Mouse (Mus musculus): ENCODE data around the gene Arhgap8. TPM values are rescaled to one million over a fixed set of nuclear protein-coding genes. Genes with fewer than 3 reads are reported as not detected.
"Not testable (repeated sequence)": the region's sequence is repeated elsewhere in the genome, so short reads cannot be mapped to it uniquely, and the experiment has no call there.

The Arhgap8 gene
- total and polyA plus RNA-seq, 3 experiments: 0.08 TPM; not detected in 2

DNA sequence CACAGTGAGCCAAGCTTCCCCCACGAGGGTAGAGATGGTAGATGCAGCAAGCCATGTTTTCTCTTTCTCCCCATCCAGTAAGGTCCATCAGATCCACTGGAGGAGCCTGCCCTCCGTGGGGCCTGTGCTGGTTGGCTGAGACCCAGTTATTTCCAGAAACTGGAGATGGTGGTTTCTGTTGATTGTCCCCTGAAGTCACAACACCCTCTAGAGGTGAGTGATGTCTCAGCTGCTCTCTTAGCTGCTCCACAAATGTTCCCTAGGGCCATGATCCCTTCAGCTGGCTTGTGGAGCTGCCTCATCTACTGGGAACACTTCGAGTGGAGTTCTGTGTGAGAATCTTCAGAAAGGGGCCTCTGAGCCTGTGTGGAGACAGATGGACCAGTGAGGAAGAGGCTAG lies 1.1 kb upstream of the Arhgap8 start:
- peaks cover 3% of the 10 kb centered on the region for H3K9me3 ChIP-seq (replicated peaks; ENCODE audit: low read length)
- H3K79me2 ChIP-seq (replicated peaks; ENCODE audit: control insufficient read depth, extremely low read depth, insufficient read depth, poor library complexity, severe bottlenecking): no peaks in the 10 kb centered on the region
- no peak for TF ChIP-seq MAFK (IDR thresholded peaks at IDR 0.05; ENCODE audit: insufficient replicate concordance, low read length)
- TF ChIP-seq PAX5 (IDR thresholded peaks at IDR 0.05; ENCODE audit: low read length): no peak
- TF ChIP-seq SMC3 (IDR thresholded peaks at IDR 0.05; ENCODE audit: low read depth, low read length): 0 out of 2 replicates have a peak, but pooled peaks have one; percentile 12
- TF ChIP-seq USF1 (IDR thresholded peaks at IDR 0.05; ENCODE audit: low read depth, low read length): no peak
- TF ChIP-seq ETS1 (conservative IDR thresholded peaks at IDR 0.05; ENCODE audit: low read depth, low read length): no peak
- TF ChIP-seq ZMIZ1 (IDR thresholded peaks at IDR 0.05; ENCODE audit: low read depth, low read length): no peak
- TF ChIP-seq RAD21 (IDR thresholded peaks at IDR 0.05; ENCODE audit: low read depth, low read length): peak; percentile 26
- TF ChIP-seq CTCF (conservative IDR thresholded peaks at IDR 0.05 in 1 of 2, IDR thresholded peaks at IDR 0.05 in 1 of 2; ENCODE audit: low read depth in 2 of 2, low read length in 2 of 2): peak in 1 of 2 experiments; percentile 50; a peak in 2 of 4 replicates
- no peak for TF ChIP-seq HCFC1 (IDR thresholded peaks at IDR 0.05; ENCODE audit: low read depth, low read length)
- H3K27ac ChIP-seq (ENCODE audit: insufficient read depth, low read depth): no peak overlapping the region
- dilution Hi-C loops (cut with MboI; ENCODE audit: extremely low pct_ligation_motif_present, extremely low pct_unique_long_range_greater_than_20kb, low sequenced_read_pairs) (no loop called here), in situ Hi-C loops (cut with MboI; ENCODE audit: low pct_ligation_motif_present, low pct_unique_long_range_greater_than_20kb, low sequenced_read_pairs) (no loop called here)
- H3K36me3 ChIP-seq (replicated peaks in 1 of 2; ENCODE audit: control insufficient read depth in 1 of 2, insufficient read depth in 1 of 2, low read length in 1 of 2): no peaks in the 10 kb centered on the region
- DNase-seq (ENCODE audit: extremely low read depth): no peak
- H3K4me1 ChIP-seq (ENCODE audit: control insufficient read depth in 1 of 2, insufficient read depth in 2 of 2): peaks cover 7 to 25% of the 10 kb centered on the region in 2 experiments
- no peak overlapping the region for H3K9ac ChIP-seq (ENCODE audit: insufficient read depth, low read depth)
- no peak overlapping the region for H3K4me2 ChIP-seq (ENCODE audit: insufficient read depth, low read depth, poor library complexity, severe bottlenecking)
- H3K27me3 ChIP-seq (replicated peaks): peaks cover 39% of the 10 kb centered on the region
- no peak overlapping the region for H3K4me3 ChIP-seq (replicated peaks in 1 of 3; ENCODE audit: low read depth in 2 of 3, low read length in 2 of 3, poor library complexity in 1 of 3)

DNA sequence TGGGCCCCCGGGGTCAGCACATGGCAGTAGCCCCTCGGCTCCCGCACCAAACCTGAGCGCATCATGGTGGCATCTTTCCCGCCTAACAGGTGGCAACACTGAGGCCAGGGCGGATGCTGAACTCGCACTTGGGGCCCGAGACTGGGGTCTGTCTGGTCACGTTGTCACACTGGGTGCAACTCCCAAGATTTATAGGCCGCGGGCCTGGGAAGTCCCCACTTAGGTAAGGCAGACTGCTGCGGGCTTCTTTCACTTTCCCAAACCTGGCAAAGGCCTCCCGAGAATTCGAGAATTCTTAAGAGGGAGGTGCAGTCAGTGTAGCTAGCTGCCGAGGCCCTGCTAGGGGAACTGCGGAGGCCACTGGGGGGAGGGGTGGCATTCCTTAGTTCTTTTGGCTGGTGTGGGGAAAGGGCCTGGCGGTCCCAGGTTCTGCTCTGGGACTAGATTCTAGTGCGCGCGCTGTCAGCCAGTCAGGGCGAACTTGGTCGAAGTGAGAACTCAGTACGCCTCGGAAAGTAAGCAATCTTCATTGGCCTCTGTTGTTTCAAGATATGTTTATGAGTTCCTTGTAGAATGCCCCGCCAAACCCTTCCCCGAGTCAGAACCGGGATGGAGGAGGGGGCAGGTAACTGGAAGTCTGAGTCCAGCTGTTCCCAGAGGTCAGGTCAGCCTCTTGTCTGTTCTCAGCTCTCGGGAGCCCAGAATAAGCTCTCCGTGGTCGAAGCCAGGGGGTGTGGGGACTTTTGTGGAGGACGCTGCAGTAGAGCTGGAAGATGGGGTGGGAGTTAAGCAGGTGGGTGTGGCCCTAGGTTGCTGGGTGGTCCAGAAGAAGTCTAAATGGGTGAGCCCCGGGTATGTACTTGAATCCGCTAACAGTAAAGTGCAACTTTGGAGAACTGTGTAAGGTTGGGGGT lies 696 bp downstream of the Arhgap8 start:
- in situ Hi-C loops (cut with MboI; ENCODE audit: low pct_ligation_motif_present, low pct_unique_long_range_greater_than_20kb, low sequenced_read_pairs): no loop called here
- Histone ChIP-seq H3K9me3 (replicated peaks; ENCODE audit: low read length) (peaks cover 3% of the 10 kb centered on the region), H3K36me3 (replicated peaks in 1 of 2; ENCODE audit: control insufficient read depth in 1 of 2, insufficient read depth in 1 of 2, low read length in 1 of 2) (no peaks in the 10 kb centered on the region), H3K4me3 (replicated peaks in 1 of 3; ENCODE audit: low read depth in 2 of 3, low read length in 2 of 3, poor library complexity in 1 of 3) (no peak overlapping the region), H3K4me1 (ENCODE audit: control insufficient read depth in 1 of 2, insufficient read depth in 2 of 2) (peaks cover 7 to 25% of the 10 kb centered on the region in 2 experiments), H3K27ac (ENCODE audit: insufficient read depth, low read depth) (no peak overlapping the region), H3K4me2 (ENCODE audit: insufficient read depth, low read depth, poor library complexity, severe bottlenecking) (peak overlapping the region; percentile 45), H3K9ac (ENCODE audit: insufficient read depth, low read depth) (no peak overlapping the region), H3K79me2 (replicated peaks; ENCODE audit: control insufficient read depth, extremely low read depth, insufficient read depth, poor library complexity, severe bottlenecking) (no peaks in the 10 kb centered on the region), H3K27me3 (replicated peaks) (peaks cover 30% of the 10 kb centered on the region)
- no peak for DNase-seq (ENCODE audit: extremely low read depth)
- dilution Hi-C loops (cut with MboI; ENCODE audit: extremely low pct_ligation_motif_present, extremely low pct_unique_long_range_greater_than_20kb, low sequenced_read_pairs): no loop called here
- TF ChIP-seq ZKSCAN1 (IDR thresholded peaks at IDR 0.05; ENCODE audit: borderline replicate concordance, low read depth, low read length) (no peak), MXI1 (IDR thresholded peaks at IDR 0.05; ENCODE audit: low read depth, low read length) (no peak), BHLHE40 (IDR thresholded peaks at IDR 0.05; ENCODE audit: low read depth, low read length) (no peak), CHD2 (IDR thresholded peaks at IDR 0.05; ENCODE audit: low read length) (no peak), JUND (conservative IDR thresholded peaks at IDR 0.05; ENCODE audit: low read depth, low read length) (no peak), MYC (IDR thresholded peaks at IDR 0.05; ENCODE audit: low read depth, low read length) (no peak), MAFK (IDR thresholded peaks at IDR 0.05; ENCODE audit: insufficient replicate concordance, low read length) (no peak), TBP (conservative IDR thresholded peaks at IDR 0.05; ENCODE audit: low read depth, low read length) (no peak), CTCF (conservative IDR thresholded peaks at IDR 0.05 in 1 of 2, IDR thresholded peaks at IDR 0.05 in 1 of 2; ENCODE audit: low read depth in 2 of 2, low read length in 2 of 2) (no peak), POLR2AphosphoS2 (IDR thresholded peaks at IDR 0.05; ENCODE audit: low read depth, low read length) (no peak), ETS1 (conservative IDR thresholded peaks at IDR 0.05; ENCODE audit: low read depth, low read length) (no peak), PAX5 (IDR thresholded peaks at IDR 0.05; ENCODE audit: low read length) (no peak), HCFC1 (IDR thresholded peaks at IDR 0.05; ENCODE audit: low read depth, low read length) (no peak), POLR2A (IDR thresholded peaks at IDR 0.05; ENCODE audit: low read depth, low read length) (no peak), USF1 (IDR thresholded peaks at IDR 0.05; ENCODE audit: low read depth, low read length) (no peak), MAZ (IDR thresholded peaks at IDR 0.05; ENCODE audit: low read depth, low read length) (no peak), ZNF384 (IDR thresholded peaks at IDR 0.05; ENCODE audit: low read depth, low read length) (no peak), IRF4 (IDR thresholded peaks at IDR 0.05; ENCODE audit: low read depth, low read length) (no peak), CHD1 (IDR thresholded peaks at IDR 0.05; ENCODE audit: low read depth, low read length) (no peak), EP300 (IDR thresholded peaks at IDR 0.05; ENCODE audit: low read length) (no peak)

DNA sequence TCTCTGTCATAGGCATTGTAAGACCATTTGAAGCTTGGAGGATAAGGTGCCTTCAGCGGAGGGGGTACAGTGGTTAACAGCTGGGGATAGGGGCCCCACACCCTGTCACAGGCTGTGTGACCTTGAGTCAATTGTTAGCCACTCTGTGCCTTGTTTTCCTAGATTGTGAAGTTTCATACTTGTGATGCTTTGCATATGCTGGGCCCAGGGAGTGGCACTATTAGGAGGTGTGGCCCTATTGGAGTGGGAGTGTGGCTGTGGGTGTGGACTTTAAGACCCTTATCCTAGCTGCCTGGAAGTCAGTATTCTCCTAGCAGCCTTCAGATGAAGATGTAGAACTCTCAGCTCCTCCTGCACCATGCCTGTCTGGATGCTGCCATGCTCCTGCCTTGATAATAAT lies 3.8 kb downstream of the Arhgap8 start:
- H3K4me1 ChIP-seq (ENCODE audit: control insufficient read depth in 1 of 2, insufficient read depth in 2 of 2): peaks cover 15 to 39% of the 10 kb centered on the region in 2 experiments
- H3K36me3 ChIP-seq (replicated peaks in 1 of 2; ENCODE audit: control insufficient read depth in 1 of 2, insufficient read depth in 1 of 2, low read length in 1 of 2); DNase-seq (ENCODE audit: extremely low read depth); H3K9ac ChIP-seq (ENCODE audit: insufficient read depth, low read depth); H3K4me3 ChIP-seq (replicated peaks in 1 of 3; ENCODE audit: low read depth in 2 of 3, low read length in 2 of 3, poor library complexity in 1 of 3); H3K27ac ChIP-seq (ENCODE audit: insufficient read depth, low read depth); H3K79me2 ChIP-seq (replicated peaks; ENCODE audit: control insufficient read depth, extremely low read depth, insufficient read depth, poor library complexity, severe bottlenecking); in situ Hi-C loops (cut with MboI; ENCODE audit: low pct_ligation_motif_present, low pct_unique_long_range_greater_than_20kb, low sequenced_read_pairs); dilution Hi-C loops (cut with MboI; ENCODE audit: extremely low pct_ligation_motif_present, extremely low pct_unique_long_range_greater_than_20kb, low sequenced_read_pairs); H3K4me2 ChIP-seq (ENCODE audit: insufficient read depth, low read depth, poor library complexity, severe bottlenecking); H3K9me3 ChIP-seq (replicated peaks; ENCODE audit: low read length): not testable (repeated sequence)
- H3K27me3 ChIP-seq (replicated peaks): peaks cover 29% of the 10 kb centered on the region
